Mouse (Mus musculus) CH12.LX (cell line): Measurements from ENCODE around the gene Abat.

Source experiments
- MEF2A ChIP-seq: IDR thresholded peaks from 2 replicates; pipeline ENCODE4 v1.6.1; 2014; ENCODE audit warnings: low read depth, mild to moderate bottlenecking, inconsistent platforms, low read length, improper control_type of control experiment, borderline replicate concordance
- NELFE ChIP-seq: IDR thresholded peaks from 2 replicates; pipeline ENCODE4 v1.6.1; 2011; ENCODE audit warnings: low read depth, low read length, improper control_type of control experiment
- POLR2A ChIP-seq: IDR thresholded peaks from 2 replicates; pipeline ENCODE4 v1.6.1; 2011; ENCODE audit warnings: low read depth, mild to moderate bottlenecking, improper control_type of control experiment, low read length
- POLR2AphosphoS2 ChIP-seq: IDR thresholded peaks from 2 replicates; pipeline ENCODE4 v1.6.1; 2011; ENCODE audit warnings: low read depth, low read length, improper control_type of control experiment

DNA sequence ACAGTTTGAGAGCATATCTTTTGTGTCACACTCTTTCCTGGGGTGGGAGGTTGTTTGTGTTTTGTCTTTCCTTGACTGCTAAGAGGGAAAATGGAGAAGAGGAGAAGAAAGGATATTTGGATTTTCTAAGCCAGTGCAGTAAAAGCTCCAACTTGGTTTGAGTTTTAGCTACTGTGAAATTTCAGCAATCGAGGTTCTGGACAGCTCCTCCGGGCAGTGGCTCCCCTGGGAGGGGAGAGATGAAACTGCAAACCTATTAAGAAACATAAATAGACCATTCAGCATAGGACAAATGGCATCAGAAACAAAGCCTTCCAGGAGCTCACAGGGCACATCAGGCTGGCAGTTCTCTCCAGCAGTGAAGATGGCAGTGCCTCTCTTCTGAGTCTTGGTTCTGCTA is 9.0 kb upstream of the Abat start:
- TF ChIP-seq MEF2A (no peak), NELFE (no peak), POLR2A (no peak), POLR2AphosphoS2 (no peak)
